Mouse (Mus musculus) spleen, adult 2 months (tissue): ENCODE data around the gene Clint1.

Source experiments
- CTCF ChIP-seq: fragments of 200-500 bp; IDR thresholded peaks from 2 replicates; pipeline ENCODE4 v1.5.1; 2011; ENCODE audit warnings: mild to moderate bottlenecking, inconsistent platforms; ENCODE audit not compliant: insufficient read depth, insufficient read length, insufficient replicate concordance; ENCODE audit errors: extremely low read depth
- POLR2A ChIP-seq: fragments of 200-500 bp; IDR thresholded peaks from 2 replicates; pipeline ENCODE4 v1.6.1; 2011; ENCODE audit warnings: low read depth, low read length, inconsistent platforms

- TF ChIP-seq CTCF: no peak
- no peak for TF ChIP-seq POLR2A
Measured at GRCm38 (mm10) chr11:45885606-45886230, 33.9 kb downstream of the Clint1 start.
